Mouse (Mus musculus): Measurements from ENCODE around the gene Teddm3. TPM values are rescaled to one million over a fixed set of nuclear protein-coding genes. Genes with fewer than 3 reads are reported as not detected.

Teddm3 gene
- total and polyA plus RNA-seq, 3 experiments, result not detected

- TF ChIP-seq TAL1 (IDR thresholded peaks at IDR 0.05; ENCODE audit: low read length) (no peak), MAZ (IDR thresholded peaks at IDR 0.05; ENCODE audit: low read depth, low read length) (no peak), USF2 (IDR thresholded peaks at IDR 0.05; ENCODE audit: borderline replicate concordance in 1 of 2, insufficient read depth in 1 of 2, low read depth in 1 of 2, low read length in 2 of 2) (no peak), GABPA (IDR thresholded peaks at IDR 0.05; ENCODE audit: low read depth, low read length) (no peak), MAX (IDR thresholded peaks at IDR 0.05; ENCODE audit: low read length) (no peak), POLR2A (IDR thresholded peaks at IDR 0.05; ENCODE audit: control insufficient read depth in 1 of 2, insufficient read depth in 1 of 2, low read depth in 1 of 2, low read length in 2 of 2, poor library complexity in 1 of 2) (no peak), KAT2A (conservative IDR thresholded peaks at IDR 0.05; ENCODE audit: low read depth, low read length) (no peak), UBTF (IDR thresholded peaks at IDR 0.05; ENCODE audit: borderline replicate concordance, insufficient read depth, low read depth, low read length) (no peak), GATA1 (IDR thresholded peaks at IDR 0.05; ENCODE audit: low read depth, low read length) (no peak), ZC3H11A (IDR thresholded peaks at IDR 0.05; ENCODE audit: low read depth, low read length) (no peak), SMC3 (IDR thresholded peaks at IDR 0.05; ENCODE audit: low read depth, low read length) (no peak), BHLHE40 (IDR thresholded peaks at IDR 0.05; ENCODE audit: borderline replicate concordance, low read depth, low read length) (no peak), MYC (IDR thresholded peaks at IDR 0.05; ENCODE audit: low read depth, low read length) (no peak), E2F4 (IDR thresholded peaks at IDR 0.05; ENCODE audit: borderline replicate concordance, low read depth, low read length) (no peak), ETS1 (IDR thresholded peaks at IDR 0.05; ENCODE audit: low read depth, low read length) (no peak)
- Histone ChIP-seq H3K27ac (ENCODE audit: control insufficient read depth, low read depth, low read length) (no peak overlapping the region), H3K4me1 (ENCODE audit: control insufficient read depth in 1 of 2, insufficient read depth in 2 of 2, low read length in 2 of 2) (peaks cover 0 to 15% of the 10 kb centered on the region in 2 experiments; a peak in 1 of 4 replicates), H3K4me3 (ENCODE audit: control insufficient read depth in 1 of 2, insufficient read depth in 1 of 2, low read depth in 2 of 2, low read length in 2 of 2) (no peak overlapping the region), H3K79me2 (ENCODE audit: control insufficient read depth, insufficient read depth, low read length, poor library complexity) (no peaks in the 10 kb centered on the region), H3K27me3 (ENCODE audit: control insufficient read depth in 1 of 2, insufficient read depth in 2 of 2, low read length in 2 of 2) (peaks cover 0 to 7% of the 10 kb centered on the region in 2 experiments; a peak in 2 of 4 replicates), H3K36me3 (ENCODE audit: control insufficient read depth in 1 of 2, insufficient read depth in 2 of 2, low read length in 2 of 2) (peaks cover 0 to 5% of the 10 kb centered on the region in 2 experiments; a peak in 2 of 4 replicates), H3K9ac (ENCODE audit: control insufficient read depth, low read depth, low read length, poor library complexity, severe bottlenecking) (no peak overlapping the region), H3K9me3 (replicated peaks; ENCODE audit: insufficient read depth, low read length) (no peaks in the 10 kb centered on the region)
- no peak for DNase-seq (ENCODE audit: low read depth, low spot score)
These were observed 44.2 kb upstream of the Teddm3 start for GRCm38 (mm10) chr16:21198006-21198405.

- DNase-seq (ENCODE audit: low read depth, low spot score), result peak; percentile 62
- Histone ChIP-seq H3K27ac (ENCODE audit: control insufficient read depth, low read depth, low read length) (no peak overlapping the region; the same call in 1 of the 2 replicates), H3K9ac (ENCODE audit: control insufficient read depth, low read depth, low read length, poor library complexity, severe bottlenecking) (no peak overlapping the region), H3K27me3 (ENCODE audit: control insufficient read depth in 1 of 2, insufficient read depth in 2 of 2, low read length in 2 of 2) (peaks cover 0 to 7% of the 10 kb centered on the region in 2 experiments; a peak in 2 of 4 replicates), H3K36me3 (ENCODE audit: control insufficient read depth in 1 of 2, insufficient read depth in 2 of 2, low read length in 2 of 2) (peaks cover 0 to 5% of the 10 kb centered on the region in 2 experiments; a peak in 2 of 4 replicates), H3K9me3 (replicated peaks; ENCODE audit: insufficient read depth, low read length) (no peaks in the 10 kb centered on the region), H3K4me1 (ENCODE audit: control insufficient read depth in 1 of 2, insufficient read depth in 2 of 2, low read length in 2 of 2) (peaks cover 0 to 15% of the 10 kb centered on the region in 2 experiments; a peak in 1 of 4 replicates), H3K4me3 (ENCODE audit: control insufficient read depth in 1 of 2, insufficient read depth in 1 of 2, low read depth in 2 of 2, low read length in 2 of 2) (no peak overlapping the region), H3K79me2 (ENCODE audit: control insufficient read depth, insufficient read depth, low read length, poor library complexity) (no peaks in the 10 kb centered on the region)
- TF ChIP-seq E2F4 (IDR thresholded peaks at IDR 0.05; ENCODE audit: borderline replicate concordance, low read depth, low read length), result no peak
- TF ChIP-seq TBP (IDR thresholded peaks at IDR 0.05; ENCODE audit: low read depth, low read length), result no peak
- peak; percentile 71 for TF ChIP-seq ETS1 (IDR thresholded peaks at IDR 0.05; ENCODE audit: low read depth, low read length)
- no peak for TF ChIP-seq GABPA (IDR thresholded peaks at IDR 0.05; ENCODE audit: low read depth, low read length)
- TF ChIP-seq MAFK (IDR thresholded peaks at IDR 0.05; ENCODE audit: borderline replicate concordance, low read depth, low read length), result no peak
- peak; percentile 85 for TF ChIP-seq RCOR1 (IDR thresholded peaks at IDR 0.05; ENCODE audit: low read depth, low read length)
- no peak for TF ChIP-seq ZC3H11A (IDR thresholded peaks at IDR 0.05; ENCODE audit: low read depth, low read length)
- TF ChIP-seq UBTF (IDR thresholded peaks at IDR 0.05; ENCODE audit: borderline replicate concordance, insufficient read depth, low read depth, low read length), result no peak
- no peak for TF ChIP-seq CTCF (IDR thresholded peaks at IDR 0.05 in 2 of 3, conservative IDR thresholded peaks at IDR 0.05 in 1 of 3; ENCODE audit: control insufficient read depth in 1 of 3, insufficient read depth in 1 of 3, low read depth in 2 of 3, low read length in 3 of 3, poor library complexity in 1 of 3, severe bottlenecking in 1 of 3)
- no peak for TF ChIP-seq SMC3 (IDR thresholded peaks at IDR 0.05; ENCODE audit: low read depth, low read length)
- TF ChIP-seq JUND (IDR thresholded peaks at IDR 0.05; ENCODE audit: low read depth, low read length), result 0 out of 2 replicates have a peak, but pooled peaks have one; percentile 43
- TF ChIP-seq CHD2 (IDR thresholded peaks at IDR 0.05; ENCODE audit: low read length), result no peak
- no peak for TF ChIP-seq BHLHE40 (IDR thresholded peaks at IDR 0.05; ENCODE audit: borderline replicate concordance, low read depth, low read length)
- TF ChIP-seq TCF12 (IDR thresholded peaks at IDR 0.05; ENCODE audit: low read depth, low read length), result peak; percentile 86
- TF ChIP-seq HCFC1 (IDR thresholded peaks at IDR 0.05; ENCODE audit: low read depth, low read length), result no peak
- TF ChIP-seq ZMIZ1 (IDR thresholded peaks at IDR 0.05; ENCODE audit: low read depth, low read length), result no peak
- no peak for TF ChIP-seq USF1 (IDR thresholded peaks at IDR 0.05; ENCODE audit: low read depth, low read length)
- no peak for TF ChIP-seq POLR2AphosphoS5 (IDR thresholded peaks at IDR 0.05; ENCODE audit: borderline replicate concordance, low read depth, low read length)
- no peak for TF ChIP-seq SIN3A (IDR thresholded peaks at IDR 0.05; ENCODE audit: low read length)
- no peak for TF ChIP-seq ZKSCAN1 (IDR thresholded peaks at IDR 0.05; ENCODE audit: low read depth, low read length)
- no peak; the same call in 1 of the 2 replicates for TF ChIP-seq ELF1 (IDR thresholded peaks at IDR 0.05; ENCODE audit: low read depth, low read length)
- no peak for TF ChIP-seq MYC (IDR thresholded peaks at IDR 0.05; ENCODE audit: low read depth, low read length)
- no peak for TF ChIP-seq NRF1 (IDR thresholded peaks at IDR 0.05; ENCODE audit: insufficient read depth, low read depth, low read length, poor library complexity, severe bottlenecking)
These were observed 43.7 kb upstream of the Teddm3 start for GRCm38 (mm10) chr16:21197542-21197941.

Measured in MEL (cell line).